Mouse (Mus musculus) urinary bladder, postnatal 25 days (tissue): Measurements from ENCODE around the gene Hmgn2.

Experiments
- DNase-seq: peaks from one replicate; pipeline ENCODE4 v3.0.0; 2022; ENCODE audit warnings: low spot score

Gene Hmgn2

DNA sequence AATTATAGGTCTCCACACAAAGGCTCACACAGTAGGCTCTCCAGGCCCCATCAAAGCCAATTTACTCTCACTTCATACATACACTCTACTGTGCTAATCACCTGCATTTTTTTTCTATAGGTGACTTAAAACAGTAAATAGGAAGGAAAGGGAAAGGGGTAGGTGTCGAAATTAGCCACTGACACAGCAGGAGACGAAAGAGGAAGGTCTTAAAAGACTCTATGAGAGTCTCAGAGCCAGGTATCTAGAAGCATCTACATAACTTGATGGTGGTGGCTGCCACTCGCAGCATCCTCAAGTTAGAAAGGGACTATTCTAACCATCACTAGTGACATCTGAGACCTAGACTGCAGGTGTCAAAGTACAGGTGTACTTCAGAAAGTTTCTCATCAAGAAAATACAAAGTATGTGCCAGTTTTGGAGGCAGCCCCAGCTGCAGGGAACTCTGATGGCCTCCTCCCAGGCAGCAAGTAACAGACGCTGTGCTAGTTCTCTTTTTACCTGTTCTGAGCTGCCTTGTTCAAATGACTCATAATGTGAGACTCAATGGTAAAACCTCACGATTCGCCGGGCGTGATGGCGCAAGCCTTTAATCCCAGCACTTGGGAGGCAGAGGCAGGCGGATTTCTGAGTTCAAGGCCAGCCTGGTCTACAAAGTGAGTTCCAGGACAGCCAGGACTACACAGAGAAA, 9.7 kb upstream of the Hmgn2 start:
- DNase-seq: no peak

DNA sequence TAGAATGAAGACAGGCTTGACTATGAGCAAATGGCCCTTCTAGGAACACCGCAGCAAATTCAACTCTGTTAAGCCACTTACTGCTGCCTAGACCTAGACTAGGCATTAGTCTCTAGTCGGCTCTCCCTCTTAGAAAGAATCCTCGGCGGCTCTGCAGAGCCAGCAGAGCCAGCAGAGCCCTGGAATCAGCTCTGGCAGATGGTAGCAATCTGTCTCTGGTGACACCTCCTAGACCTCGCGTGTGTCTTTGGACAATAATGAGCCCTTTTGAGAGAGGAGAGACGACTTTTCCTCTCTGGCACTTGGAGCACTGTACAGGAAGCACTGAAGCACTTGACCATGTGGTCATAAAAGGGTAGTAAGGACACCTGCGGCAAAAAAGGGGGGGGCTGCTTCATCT, 3.3 kb upstream of the Hmgn2 start:
- no peak for DNase-seq

DNA sequence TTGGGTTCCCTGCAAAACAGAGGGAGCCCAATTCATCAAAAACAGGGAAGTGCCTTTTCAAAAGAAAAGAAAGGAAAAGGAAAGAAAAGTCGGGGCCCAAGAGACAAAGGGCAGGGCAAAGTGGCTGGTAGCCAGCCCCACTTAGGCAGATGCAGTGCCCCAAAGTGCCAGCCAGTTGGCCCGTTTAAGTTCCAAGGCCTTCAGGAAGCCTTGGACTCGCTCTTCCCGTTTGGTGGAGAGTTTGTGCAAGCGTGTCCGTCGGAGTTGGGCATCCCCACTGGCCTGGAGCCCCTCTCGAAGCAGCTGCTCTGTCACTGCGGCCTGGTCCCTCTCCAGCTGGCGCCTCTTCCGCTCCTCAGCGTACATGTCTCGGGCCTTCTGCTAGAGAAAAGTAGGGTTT, 2.4 kb upstream of the Hmgn2 start:
- no peak for DNase-seq

DNA sequence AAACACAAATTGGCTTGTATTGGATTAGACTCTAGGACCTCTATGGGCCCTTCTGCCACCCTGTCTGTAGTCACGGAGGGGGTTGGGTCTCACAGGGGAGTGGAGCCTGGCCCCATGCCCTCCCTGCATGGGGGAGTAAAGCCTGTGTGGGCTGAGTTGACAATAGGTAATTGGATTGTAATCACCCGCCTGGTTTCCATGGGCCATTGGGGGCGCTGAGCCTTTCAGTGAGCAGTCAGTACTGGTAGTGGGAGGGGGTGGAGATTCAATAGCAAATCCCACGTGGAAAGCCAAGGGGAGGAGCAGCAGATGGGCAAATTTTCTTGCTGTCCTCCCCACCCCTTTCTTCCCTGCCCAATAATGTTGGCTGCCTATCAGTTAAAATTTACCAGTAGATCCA, 1.7 kb upstream of the Hmgn2 start:
- no peak for DNase-seq

DNA sequence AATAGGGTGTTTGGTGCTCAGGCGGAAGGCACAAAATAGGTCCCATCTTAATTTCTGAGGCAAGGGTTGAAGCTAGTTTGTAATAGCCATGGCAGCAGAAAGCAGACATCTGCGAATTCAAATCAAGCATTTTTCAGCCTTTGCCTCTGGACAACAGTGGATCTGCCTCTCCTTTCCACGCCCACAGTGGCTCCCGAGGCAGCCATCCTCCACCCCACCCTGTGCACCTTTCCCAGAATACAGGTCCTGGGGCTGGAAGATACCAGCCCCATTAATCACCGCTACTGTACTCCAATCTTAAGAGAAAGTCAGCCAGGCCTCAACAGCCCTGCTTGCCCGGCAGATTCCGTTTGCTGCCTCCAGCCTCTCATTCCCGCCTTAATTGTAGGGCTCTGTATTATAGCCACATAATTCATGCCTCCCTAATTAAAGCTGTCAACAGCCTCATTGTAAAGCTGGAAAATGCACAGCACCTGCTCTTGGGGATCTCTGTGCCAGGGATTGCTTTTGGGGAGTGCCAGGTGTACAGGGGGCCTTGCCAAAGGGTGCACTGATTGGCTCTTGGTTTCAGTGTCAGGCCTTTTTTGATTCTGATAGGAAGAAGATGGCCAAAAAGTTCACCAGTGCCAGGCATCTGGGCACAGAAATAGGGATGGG, 792 bp upstream of the Hmgn2 start:
- no peak for DNase-seq

DNA sequence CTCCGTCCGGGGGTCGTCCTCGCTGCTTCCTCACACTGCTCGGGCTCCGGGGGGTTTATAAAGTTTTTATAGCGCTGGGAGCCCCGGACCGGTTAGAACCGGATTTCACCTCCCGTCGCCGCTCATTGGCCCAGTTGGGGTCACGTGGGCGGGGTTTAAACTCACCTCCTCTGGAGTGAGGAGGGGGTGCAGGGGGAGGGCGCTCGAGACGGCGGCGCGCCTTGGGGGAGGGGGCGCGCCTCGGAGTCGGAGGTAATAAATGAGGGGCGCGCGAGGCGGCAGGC, 642 bp downstream of the Hmgn2 start:
- peak; percentile 77 for DNase-seq

DNA sequence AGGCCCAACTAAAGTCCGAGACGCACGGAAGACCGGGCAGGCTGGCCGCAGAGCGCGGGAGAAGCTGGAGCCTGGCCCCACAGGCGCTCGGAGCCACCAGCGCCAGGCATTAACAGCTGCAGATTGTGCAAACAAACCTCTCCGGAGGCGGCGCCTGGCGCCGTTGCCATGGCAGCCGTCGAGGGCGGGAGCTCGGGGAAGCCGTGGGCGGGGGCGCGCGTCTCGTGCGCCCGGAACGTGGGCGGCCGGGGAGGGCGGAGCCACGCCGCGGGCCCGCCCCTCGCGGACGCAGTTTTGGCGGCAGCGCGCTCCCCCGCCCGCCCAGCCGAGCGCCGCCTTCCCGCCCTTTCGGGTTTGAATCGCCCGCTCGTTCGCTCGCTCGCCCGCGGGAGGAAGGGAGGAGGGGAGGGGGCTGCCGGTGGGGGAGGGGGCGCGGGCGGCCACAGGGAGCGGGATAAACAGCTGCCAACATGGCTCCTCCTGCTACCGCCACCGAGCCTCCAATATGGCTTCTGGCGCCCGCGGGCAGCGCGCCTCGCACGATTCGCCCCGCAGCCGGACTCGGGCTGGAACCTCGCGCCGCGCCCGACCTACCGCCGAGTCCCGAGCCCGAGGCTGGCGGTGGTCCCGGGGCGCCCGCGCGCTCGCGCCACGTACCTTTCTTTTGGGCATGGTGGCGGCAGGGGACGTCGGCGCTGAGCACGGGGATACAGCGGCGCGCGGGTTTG, 1.1 kb downstream of the Hmgn2 start:
- DNase-seq: peak; percentile 99

DNA sequence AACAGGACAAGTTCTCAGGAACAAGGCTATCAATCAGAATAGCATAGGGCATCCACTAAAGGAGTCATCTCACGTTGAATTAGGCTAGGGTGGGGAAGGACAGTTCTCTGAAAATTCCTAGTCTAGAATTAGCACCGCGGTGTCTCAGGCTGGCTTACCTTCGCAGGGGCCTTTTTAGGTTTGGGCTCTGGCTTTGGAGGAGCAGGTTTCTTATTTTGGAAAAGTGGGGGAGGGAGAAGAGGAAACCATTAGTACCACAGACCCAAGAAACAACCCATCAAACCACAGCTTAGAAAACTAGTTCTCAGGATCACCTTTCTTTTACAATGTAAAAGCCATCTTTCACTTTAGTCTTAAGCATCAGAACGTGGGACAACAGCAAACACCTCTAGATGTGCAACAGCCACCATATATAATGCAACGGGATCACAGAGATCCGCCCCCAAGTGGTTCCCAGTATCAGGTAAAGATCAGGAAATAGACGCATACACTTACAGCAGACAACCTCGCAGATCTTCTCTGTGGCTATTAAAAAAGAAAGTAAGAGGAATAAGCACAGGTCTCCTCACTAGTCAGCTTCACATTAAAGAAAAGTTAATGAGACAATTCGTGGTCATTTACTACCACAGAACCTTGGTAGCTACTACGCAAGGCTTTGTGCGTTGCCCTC, 2.0 kb downstream of the Hmgn2 start:
- no peak for DNase-seq

DNA sequence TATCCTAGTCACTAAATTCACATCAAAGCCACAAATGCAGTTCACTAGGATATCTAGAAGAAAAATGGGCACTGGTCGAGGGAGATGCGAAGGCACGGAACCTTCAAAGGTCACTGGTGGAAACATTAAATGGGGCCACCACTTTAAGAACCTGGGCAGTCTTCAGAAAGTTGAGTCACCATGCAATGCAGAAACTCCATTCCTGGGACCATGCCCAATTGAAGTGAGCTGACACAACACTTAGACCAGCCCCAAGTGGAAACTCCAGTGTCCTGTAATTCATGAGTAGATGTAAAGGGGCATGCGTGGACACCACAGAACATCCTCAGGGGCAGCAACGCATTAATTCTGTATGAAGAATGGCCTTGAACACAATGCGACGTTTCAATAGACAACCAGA, 5.9 kb downstream of the Hmgn2 start:
- DNase-seq: no peak

DNA sequence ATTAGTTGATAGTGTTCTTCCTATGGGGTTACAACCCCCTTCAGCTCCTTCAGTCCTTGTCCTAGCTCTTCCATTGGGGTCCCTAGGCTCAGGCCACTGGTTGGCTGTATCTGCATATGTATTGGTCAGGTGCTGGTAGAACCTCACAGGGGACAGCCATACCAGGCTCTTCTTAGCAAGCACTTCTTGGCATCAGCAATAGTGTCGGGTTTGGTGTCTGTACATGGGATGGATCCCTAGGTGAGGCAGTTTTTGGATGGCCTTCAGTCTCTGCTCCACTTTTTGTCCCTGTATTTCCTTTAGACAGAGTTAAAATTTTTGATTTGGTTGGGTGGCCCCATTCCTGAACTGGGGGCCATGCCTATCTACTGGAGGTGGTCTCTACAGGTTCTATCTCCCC, 9.6 kb downstream of the Hmgn2 start:
- no peak for DNase-seq

DNA sequence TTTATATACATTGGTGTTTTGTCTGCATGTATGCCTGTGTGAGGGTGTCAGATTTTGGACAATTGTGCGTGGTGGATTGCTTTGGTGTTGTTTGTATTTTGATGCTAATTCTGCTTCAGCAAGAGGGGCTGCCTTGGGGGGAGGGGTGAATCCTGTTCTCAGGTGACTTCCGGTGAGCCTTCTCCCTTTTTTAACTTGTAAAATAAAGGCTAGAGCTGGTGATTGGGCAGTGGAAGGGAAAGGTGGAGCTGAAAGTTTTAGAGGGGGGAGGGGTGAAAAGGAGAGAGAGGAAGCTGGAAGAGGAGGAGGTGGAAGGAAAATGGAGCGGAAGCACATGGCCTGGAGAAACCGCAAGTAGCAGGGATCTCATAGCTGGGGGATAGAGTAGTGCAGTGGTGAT, 12.1 kb downstream of the Hmgn2 start:
- DNase-seq: no peak

DNA sequence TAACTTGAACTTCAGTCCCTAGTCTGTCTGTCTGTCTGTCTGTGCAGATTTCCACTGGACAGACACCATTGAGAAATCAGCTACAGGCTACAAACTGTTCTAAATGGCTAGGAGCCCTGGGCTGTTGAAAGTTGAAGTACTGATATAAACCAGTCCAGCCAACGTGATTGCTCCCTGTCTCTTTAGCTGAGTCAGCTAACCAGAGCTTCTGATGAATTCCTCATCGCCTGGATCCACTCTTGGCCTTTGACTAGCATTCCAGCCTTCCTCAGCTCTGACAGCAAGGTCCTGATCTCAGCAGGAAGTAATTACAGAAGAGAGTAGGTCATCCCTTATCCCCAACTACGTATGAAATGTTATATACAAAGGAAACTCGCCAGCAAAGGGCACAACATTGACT, 21.7 kb downstream of the Hmgn2 start:
- DNase-seq: no peak

DNA sequence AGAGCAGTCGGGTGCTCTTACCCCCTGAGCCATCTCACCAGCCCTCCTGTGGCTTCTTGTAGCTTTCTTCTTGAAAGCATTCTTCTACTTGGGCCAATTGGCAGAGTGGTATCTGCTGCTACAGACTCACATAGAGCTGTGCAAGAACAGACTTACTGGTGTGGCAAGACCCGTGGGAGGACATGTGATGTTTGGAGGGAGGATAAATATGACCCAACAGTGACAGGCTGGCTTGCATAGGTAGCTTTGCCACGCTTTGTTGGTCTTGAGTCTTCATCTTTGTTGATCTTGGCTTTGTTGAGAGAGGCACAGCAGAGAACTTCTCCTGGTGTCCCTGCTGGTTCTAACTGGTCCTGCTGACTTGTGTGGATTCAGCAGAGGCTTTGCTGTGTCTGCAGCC, 24.7 kb downstream of the Hmgn2 start:
- no peak for DNase-seq

DNA sequence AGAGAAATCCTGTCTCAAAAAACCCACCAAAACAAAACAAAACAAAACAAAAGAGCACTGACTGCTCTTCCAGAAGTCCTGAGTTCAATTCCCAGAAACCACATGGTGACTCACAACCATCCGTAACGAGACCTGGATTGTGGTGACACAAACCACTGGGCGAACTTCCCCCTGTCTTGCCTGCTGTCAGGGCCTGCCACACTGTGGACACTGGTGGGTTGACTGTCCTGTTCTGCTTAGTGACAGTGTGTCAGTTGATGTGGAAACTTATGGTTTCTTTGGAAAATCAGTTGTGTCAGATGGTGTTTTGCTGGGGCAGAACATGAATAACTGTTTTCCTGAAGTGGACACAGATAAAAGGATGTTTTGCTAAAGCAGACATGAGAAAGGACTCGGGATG, 25.8 kb downstream of the Hmgn2 start:
- no peak for DNase-seq

DNA sequence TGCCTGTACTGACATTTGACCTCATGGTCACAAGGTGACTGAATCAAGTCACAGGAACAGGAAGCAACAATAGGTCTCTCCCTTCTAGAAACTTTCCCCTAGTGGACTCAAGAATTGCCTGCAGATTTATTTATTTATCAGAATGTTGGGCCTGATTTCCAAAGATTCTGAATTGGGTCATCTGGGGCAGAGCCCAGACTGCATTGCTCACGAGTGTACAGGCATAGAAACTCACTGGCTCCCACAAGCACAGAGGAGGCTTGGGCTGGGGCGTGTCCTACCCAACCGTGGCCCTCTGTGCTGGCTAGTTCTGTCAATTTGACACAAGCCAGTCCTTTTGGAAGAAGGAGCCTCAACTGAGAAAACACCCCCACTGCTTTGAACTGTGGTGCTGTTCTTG, 26.9 kb downstream of the Hmgn2 start:
- no peak for DNase-seq

DNA sequence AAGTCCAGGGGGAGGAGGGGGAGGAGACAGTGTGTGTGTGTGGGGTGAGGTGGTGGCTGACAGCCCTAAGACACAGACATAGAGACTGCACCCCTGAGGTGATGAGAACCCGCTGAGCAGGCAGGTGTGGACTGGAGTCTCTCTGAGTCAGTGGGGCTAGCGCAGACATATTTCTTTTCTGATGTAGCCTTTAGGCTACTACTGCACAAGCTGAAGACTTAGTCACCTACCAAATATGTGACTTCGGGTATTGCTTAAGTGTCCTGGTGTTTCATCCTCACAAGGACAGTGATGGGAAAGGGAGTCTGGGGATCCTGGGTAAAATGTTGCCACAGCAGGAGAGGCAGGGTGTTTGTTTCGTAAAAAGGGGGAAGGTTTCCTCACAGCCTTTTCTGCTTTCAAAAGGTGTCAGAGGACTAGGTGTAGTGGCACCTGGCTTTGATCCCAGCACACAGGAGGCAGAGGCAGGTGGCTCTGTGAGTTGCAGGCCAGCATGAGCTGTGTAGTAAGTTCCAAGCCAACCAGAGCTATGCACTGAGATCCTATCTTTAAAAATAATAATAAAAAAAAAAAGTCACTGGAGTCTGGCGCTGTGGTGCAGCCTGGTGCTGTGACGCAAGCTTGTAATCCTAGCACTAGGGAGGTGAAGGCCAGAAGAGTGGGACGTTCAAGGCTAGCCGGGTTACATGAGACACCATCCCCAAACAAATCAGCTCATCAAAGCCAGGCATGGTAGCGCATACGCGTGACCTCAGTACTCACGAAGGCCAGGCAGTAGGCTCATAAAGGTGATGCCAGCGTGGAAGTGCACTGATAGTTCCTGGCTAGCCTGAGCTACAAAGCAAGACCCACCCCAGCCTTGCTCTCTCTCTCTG, 27.8 kb downstream of the Hmgn2 start:
- DNase-seq: no peak

DNA sequence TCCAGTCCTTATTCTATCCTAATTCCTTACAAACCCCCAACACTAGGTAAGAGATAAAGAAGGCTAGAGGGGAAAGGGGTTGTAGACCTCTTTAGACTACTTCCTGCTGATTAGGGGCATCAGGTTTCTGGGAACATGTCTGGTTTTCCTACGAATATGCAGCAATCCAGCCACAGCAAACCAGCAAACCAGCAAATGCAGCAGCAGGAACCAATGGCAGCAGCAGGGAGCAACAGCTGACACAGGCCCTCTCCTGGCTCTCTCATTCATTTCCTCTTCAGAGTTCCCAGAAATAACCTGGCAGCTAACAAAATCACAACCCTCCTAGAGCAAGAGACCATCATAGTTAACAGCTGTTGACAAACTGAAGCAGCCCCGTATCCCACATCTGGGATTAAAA, 30.4 kb downstream of the Hmgn2 start:
- DNase-seq: no peak

DNA sequence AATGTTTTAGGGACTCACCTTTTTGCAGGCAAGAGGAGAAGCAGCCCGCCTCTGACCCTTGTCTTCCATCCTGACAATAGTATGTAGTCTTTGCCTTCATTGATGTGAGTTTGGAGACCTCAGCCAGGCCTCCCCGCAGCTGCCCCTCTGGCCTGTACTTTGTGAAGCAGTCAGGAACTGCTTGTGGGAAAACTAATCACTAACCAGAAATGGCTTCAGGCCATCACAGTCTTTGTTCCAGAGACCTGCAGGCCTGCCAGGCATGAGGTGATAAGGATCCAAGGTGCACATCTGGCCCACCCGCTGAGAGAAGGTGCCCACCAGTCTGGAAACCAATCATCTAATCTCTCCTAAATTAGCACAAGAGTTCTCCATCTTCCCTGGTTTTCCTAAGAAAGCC, 36.7 kb downstream of the Hmgn2 start:
- DNase-seq: no peak

DNA sequence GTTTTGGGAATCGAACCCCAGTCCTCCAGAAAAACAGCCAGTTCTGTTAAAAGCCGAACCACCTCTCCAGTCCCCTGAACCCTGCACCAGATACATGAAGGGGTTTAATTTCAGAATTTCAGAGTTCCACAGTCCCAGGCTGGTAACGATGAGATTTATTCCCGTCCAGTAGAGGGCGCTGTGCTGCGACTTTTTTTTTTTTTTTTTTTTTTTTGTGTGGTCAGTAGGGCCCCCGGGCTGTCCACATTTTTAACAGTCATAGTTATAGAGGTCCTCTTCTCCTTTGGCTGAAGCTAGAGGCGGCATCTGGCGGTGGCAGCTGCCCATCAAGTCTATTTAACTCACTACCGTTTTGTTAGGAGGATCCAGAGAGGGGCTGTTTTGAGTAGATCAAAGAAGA, 37.1 kb downstream of the Hmgn2 start:
- DNase-seq: no peak

DNA sequence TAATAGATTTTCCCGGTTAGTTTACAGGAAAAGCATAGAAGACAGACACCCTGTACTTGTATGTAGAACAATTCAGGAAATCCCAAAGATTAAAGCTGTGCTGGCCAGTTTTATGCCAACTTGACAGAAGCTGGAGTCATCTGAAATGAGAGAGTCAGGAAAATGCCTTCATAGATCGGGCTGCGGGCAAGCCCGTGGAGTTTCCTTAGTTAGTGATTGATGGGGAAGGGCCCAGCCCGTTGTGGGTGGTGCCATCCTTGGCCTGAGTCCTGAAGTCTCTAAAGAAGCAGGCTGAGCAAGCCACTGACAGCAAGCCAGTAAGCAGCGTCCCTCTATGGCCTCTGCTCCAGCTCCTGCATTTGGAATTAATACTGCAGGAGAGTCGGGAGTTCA, 39.2 kb downstream of the Hmgn2 start:
- DNase-seq: no peak

DNA sequence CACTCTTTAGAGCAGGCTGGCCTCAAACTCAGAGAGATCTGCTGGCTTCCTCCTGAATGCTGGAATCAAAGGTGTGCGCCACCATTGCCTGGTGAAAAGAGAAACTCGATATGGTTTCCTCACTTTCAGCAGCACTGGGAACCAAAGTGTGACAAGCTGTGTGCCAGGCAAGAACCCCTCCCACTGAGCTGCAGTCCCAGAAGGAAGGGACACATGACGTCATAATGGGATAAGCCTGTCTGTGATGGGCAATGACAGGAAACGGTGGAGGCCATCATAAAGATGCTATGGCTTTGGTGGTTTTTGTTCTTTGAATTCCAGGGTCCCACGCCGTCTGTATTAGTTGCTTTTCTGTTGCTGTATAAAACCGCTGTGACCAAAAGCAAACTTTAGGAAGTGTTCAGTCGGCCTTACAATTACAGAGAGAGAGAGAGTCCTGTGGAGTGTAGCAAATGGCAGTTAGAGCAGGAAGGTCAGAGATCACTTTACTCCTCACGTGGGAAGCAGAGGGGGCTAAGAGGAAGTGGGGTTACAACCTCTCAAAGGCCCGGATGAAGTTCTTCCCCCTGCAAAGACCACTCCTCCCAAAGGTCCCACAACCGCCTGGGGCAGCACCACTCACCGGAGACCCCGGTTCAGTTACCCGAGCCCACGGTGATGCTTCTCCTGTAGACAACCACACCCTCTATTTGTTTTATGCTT, 39.7 kb downstream of the Hmgn2 start:
- no peak for DNase-seq

DNA sequence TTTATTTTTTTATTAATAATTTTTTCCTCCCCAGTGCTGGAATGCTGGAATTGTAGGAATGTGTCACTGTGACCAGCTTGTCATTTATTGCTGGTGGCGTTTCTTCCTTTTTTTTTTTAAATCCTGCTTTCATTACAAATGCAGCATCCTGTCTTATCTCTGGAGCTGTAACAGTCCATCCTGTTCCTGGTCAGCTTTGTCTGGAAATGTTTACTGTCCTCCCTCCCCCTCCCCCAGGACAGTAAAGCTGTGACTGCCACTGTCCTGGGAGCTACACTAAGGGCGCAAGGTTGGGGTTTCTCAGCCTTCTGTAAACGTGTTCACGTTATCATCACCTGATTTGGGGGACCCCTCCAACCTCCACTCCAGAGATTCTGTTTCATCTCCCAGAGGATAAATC, 43.2 kb downstream of the Hmgn2 start:
- DNase-seq: no peak
